Mouse (Mus musculus): ENCODE measurements around the gene Lef1. TPM values are rescaled to one million over a fixed set of nuclear protein-coding genes. Genes with fewer than 3 reads are reported as not detected.

The Lef1 gene
- polyA plus RNA-seq, 1 experiment from 2014 or later = 48.3 TPM

GRCm38 (mm10) chr3:131271559-131272373 is 161.5 kb downstream of the Lef1 start, which contains the start of gene Hadh:
Gene Hadh, minus strand, starts transcription at chr3:131272101.
- Histone ChIP-seq H3K27ac (peak within 1 kb of the TSS; percentile 85), H3K9me3 (no peaks in the 10 kb centered on the region), H3K4me3 (peak within 1 kb of the TSS; percentile 69), H3K4me1 (peaks cover 36% of the 10 kb centered on the region), H3K36me3 (replicated peaks) (peaks cover 9% of the 10 kb centered on the region), H3K27me3 (ENCODE audit: poor library complexity, severe bottlenecking) (no peaks in the 10 kb centered on the region; the same call in 1 of the 2 replicates)
- peak; percentile 88 for DNase-seq (ENCODE audit: extremely low spot score, low spot score)
- under 1% methylated on average over 54 of the region's 54 CpGs for WGBS

DNA sequence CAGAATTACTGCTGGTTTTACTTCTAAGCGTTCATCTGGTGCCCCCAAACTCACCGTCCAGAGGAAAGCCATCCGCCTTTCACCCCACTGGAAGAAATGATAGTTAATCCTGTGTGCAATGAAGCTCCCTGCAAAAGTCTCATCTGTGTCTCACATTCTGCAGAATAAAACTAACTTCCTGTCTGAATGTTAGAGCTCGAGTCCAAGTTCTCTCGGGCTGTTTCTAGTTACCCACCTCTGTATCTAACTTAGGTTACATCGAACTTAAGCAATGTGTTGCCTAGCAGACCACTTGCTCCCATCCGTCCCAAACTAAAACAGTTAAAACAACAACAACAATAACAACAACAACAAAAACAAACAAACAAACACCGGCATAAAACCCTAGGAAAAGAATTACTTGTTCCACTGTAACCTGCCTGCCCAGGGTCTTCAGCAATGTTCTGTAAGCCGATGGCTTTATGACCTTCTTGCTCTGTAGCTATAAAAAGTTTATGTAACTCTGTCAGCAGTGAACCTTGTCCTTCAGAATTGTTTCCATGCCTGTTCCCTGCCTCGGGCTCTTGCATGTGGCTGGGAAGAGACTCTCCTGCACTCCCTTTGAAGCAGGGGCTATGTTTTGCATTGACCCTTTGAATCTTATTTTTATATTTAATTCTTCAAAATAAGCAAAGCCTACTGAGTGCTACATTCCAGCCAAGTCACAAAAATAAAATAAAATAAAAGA is 162.3 kb downstream of the Lef1 start:
- Histone ChIP-seq H3K36me3 (replicated peaks) (peaks cover 4% of the 10 kb centered on the region; the same call in 1 of the 2 replicates), H3K4me1 (peaks cover 36% of the 10 kb centered on the region), H3K4me3 (peak overlapping the region; percentile 69), H3K27me3 (ENCODE audit: poor library complexity, severe bottlenecking) (no peaks in the 10 kb centered on the region; the same call in 1 of the 2 replicates), H3K9me3 (no peaks in the 10 kb centered on the region), H3K27ac (peak overlapping the region; percentile 85)
- WGBS = 59% methylated on average over 10 of the region's 10 CpGs
- DNase-seq (ENCODE audit: extremely low spot score, low spot score) = no peak

Other genes with a start within 250 kb of the Lef1 start
- 87.0 and 92.8 TPM in 2 replicates for gene Hadh, start 161.6 kb downstream of the Lef1 start, polyA plus RNA-seq (2016; fragmentation: Nextera tagmentation; extraction: Ambion mirVana)
- gene Cyp2u1, start 192.8 kb downstream of the Lef1 start, polyA plus RNA-seq (2016; fragmentation: Nextera tagmentation; extraction: Ambion mirVana) = 1.3 and 1.6 TPM in 2 replicates

Data from forebrain, embryonic 10.5 days (tissue).